Mouse (Mus musculus) lung, adult 2 months (tissue): ENCODE results near the gene Selenbp2. TPM values are rescaled to one million over a fixed set of nuclear protein-coding genes. Genes with fewer than 3 reads are reported as not detected.
A peak's percentile ranks its signal among the peaks of the same experiment; 100 is the strongest.
"Not testable (repeated sequence)": the region's sequence is repeated elsewhere in the genome, so short reads cannot be mapped to it uniquely, and the experiment has no call there.

Experiments used
- DNase-seq: peaks from one replicate; pipeline ENCODE4 v3.0.0; 2022
- H3K4me1 ChIP-seq: fragments of 200-500 bp; 2 replicates; pipeline ENCODE4 v1.6.1; 2011; ENCODE audit warnings: low read length; ENCODE audit not compliant: control insufficient read depth, insufficient read depth
- H3K4me3 ChIP-seq: fragments of 200-500 bp; replicated peaks from 2 replicates; pipeline ENCODE3; 2011; ENCODE audit warnings: low read depth, mild to moderate bottlenecking, control low read depth, low read length; ENCODE audit errors: extremely low read depth
- CTCF ChIP-seq: fragments of 200-500 bp; IDR thresholded peaks from 2 replicates; pipeline ENCODE4 v1.5.1; 2011; ENCODE audit warnings: mild to moderate bottlenecking, low read length, control low read depth; ENCODE audit not compliant: insufficient read depth
- POLR2A ChIP-seq: fragments of 200-500 bp; IDR thresholded peaks from 2 replicates; pipeline ENCODE4 v1.6.1; 2011; ENCODE audit warnings: low read depth, mild to moderate bottlenecking, control low read depth, low read length, borderline replicate concordance; ENCODE audit errors: extremely low read depth
- WGBS: fragments of 180-500 bp; shearing (Covaris S2); methylation state at CpG from one replicate; pipeline ENCODE4 v1.1.7; 2018; 5-methylcytosine and 5-hydroxymethylcytosine counted together
- polyA plus RNA-seq: library from polyadenylated mRNA; depleted of rRNA; stranded (reverse); fragments of >200 nt; gene quantifications from 2 replicates; pipeline ENCODE4 v1.2.3, GENCODE M21; 2012

The Selenbp2 gene
- polyA plus RNA-seq, 1 experiment: 16.1 TPM

DNA sequence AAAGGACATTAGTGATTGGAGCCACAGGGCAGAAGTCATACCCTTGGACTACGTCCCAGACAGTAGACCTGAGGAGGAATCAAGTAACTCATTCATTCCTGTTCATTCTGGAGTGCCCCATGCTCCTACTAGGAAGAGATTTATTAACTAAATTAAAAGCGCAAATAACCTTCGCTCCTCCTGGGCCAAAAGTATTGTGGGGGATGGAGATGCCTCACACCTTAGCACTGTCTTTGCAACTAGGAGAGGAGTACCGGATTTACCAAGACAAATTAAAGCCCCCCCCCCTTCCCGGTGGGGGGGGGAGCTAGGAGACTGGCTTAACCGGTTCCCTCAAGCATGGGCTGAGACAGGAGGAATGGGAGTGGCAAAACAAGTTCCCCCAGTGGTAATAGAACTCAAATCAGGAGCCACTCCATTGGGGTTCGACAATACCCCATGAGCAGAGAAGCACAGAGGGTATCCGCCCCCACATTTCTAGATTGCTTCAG, 14.0 kb upstream of the Selenbp2 start:
- Histone ChIP-seq H3K4me1 (no peaks in the 10 kb centered on the region), H3K4me3 (no peak overlapping the region)
- TF ChIP-seq CTCF: no peak
- TF ChIP-seq POLR2A: no peak
- peak; percentile 54 for DNase-seq
- 57% methylated on average over 8 of the region's 8 CpGs for WGBS

DNA sequence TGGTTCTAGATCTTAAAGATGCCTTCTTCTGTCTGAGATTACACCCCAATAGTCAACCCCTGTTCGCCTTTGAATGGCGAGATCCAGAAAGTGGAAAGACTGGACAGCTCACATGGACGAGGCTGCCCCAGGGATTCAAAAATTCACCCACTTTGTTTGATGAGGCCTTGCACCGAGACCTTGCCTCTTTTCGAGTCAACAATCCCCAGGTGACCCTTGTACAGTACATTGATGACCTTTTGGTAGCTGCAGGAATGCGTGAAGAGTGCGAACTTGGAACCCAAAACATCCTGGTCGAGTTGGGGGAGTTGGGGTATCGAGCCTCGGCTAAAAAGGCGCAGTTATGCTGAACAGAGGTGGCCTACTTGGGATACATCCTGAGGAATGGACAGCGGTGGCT, 13.3 kb upstream of the Selenbp2 start:
- not testable (repeated sequence) for DNase-seq, H3K4me3 ChIP-seq, H3K4me1 ChIP-seq
- WGBS: 83% methylated on average over 12 of the region's 12 CpGs

DNA sequence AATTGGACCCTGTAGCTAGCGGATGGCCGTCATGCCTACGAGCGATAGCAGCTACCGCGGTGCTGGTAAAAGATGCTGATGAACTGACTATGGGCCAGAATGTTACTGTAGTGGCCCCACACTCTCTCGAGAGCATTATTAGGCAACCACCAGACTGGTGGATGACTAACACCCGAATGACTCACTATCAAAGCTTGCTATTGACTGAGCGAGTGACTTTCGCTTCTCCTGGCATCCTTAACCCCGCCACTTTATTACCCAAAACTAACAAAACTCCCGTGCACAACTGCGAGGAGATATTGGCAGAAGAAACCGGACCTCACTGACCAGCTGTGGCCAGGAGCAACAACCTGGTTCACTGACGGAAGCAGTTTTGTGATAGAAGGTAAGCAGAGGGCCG, 12.6 kb upstream of the Selenbp2 start:
- peak; percentile 49 for DNase-seq
- WGBS: 56% methylated on average over 16 of the region's 16 CpGs
- Histone ChIP-seq H3K4me3 (no peak overlapping the region), H3K4me1 (no peaks in the 10 kb centered on the region)
- no peak for TF ChIP-seq CTCF
- TF ChIP-seq POLR2A: no peak

DNA sequence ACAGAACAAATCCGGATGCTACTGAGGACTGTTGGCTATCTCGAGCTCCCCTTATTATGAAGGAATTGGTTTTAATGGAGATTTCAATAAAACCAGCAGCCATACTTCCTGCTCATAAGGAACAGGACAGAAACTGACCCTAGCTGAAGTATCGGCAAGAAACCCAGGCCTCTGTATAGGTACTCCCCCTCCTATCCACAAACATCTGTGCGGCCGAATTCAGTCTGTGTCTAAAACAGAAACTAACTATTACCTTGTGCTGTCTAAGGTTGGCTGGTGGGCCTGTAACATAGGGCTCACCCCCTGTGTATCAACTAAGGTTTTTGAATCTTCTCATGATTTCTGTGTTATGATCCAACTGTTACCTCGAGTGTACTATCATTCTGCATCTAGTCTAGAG, 9.7 kb upstream of the Selenbp2 start:
- TF ChIP-seq POLR2A: no peak
- 75% methylated on average over 6 of the region's 6 CpGs for WGBS
- no peaks in the 10 kb centered on the region; the same call in 1 of the 2 replicates for H3K4me1 ChIP-seq
- no peak for DNase-seq
- no peak overlapping the region for H3K4me3 ChIP-seq

DNA sequence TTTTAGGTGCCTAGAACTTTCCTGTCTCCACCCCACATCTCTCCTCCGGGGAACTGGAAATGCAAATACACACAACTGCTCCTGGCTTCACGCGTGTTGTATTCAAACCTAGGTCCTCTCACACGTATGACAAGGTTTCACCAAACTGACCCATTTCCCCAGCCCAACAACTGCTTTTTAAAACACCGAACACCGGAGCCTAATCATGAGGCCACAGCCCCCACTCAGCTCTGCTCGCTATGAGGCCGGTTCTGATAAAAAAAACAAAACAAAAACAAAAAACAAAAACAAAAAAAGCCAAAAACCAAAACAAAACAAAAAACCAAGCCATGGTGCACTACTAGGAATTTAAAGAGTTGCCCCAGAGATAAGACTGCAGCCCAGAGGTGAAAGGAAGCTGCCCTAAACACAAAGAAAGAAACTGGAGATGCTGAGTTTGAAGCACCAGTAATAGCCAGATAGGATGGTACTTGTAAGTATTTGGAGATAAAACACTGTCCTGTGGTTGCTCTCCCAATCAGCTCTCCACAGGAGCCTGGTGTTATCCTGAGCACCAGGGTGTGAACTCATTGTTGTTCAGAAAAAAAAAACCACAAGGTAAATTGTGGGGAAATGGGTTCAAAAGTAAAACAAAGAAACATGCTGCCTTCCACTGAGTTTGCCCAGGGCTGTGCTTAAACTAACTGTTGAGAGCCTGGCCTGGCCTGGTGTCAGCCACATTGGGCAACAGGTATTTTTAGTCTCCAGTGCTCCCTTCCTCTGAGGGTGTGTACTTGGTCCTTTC, 7.2 kb upstream of the Selenbp2 start:
- not testable (repeated sequence) for DNase-seq, H3K4me3 ChIP-seq, H3K4me1 ChIP-seq
- WGBS: 82% methylated on average over 8 of the region's 8 CpGs

DNA sequence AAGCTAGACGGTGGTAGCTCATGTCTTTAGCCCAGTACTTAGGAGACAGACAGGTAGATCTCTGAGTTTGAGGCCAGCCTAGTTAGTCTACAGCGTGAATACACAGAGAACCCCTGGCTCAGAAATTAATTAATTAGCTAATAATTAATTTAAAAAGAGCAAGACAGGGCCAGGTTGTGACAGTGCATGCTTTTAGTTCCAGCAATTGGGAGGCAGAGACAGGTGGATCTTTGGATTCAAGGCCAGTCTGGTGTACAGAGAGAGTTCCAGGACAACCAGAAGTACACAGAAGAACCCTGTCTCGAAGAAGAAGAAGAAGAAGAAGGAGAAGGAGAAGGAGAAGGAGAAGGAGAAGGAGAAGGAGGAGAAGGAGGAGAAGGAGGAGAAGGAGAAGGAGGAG, 4.7 kb upstream of the Selenbp2 start:
- 64% methylated on average over 3 of the region's 3 CpGs for WGBS
- not testable (repeated sequence) for DNase-seq, H3K4me3 ChIP-seq, H3K4me1 ChIP-seq

DNA sequence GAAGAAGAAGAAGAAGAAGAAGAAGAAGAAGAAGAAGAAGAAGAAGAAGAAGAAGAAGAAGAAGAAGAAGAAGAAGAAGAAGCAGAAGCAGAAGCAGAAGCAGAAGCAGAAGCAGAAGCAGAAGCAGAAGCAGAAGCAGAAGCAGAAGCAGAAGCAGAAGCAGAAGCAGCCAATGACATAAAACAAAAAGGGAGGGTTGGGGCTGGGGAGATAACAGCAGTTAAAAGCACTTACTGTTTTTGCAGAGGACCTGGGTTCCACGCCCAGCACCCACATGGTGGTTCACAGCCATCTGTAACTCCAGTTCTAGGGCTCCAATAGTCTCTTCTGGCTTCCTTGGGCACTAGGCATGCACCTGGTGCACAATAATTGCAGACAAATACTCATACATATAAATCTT, 4.2 kb upstream of the Selenbp2 start:
- DNase-seq, H3K4me1 ChIP-seq: not testable (repeated sequence)
- 56% methylated on average over 1 of the region's 1 CpGs for WGBS

DNA sequence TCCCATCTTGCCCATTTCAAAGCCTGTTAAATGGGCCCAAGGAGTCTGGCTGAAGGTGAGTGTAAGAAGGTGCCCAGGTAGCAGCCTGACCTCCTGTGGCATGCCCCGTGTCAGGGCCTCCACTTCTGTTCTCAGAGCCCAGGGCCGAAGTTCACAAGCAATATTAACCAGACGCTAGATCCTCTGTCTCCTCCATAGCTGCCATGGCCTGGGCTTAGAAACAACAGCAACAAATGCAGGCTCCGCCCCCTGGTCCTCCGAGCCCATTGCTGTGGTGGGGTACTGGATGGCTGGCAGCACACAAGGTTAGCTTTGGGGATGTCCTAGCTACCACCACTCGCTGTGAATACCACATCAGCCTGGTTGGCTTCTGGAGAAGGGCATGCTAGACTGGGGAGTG, 3.2 kb upstream of the Selenbp2 start:
- H3K4me1 ChIP-seq, DNase-seq, H3K4me3 ChIP-seq: not testable (repeated sequence)
- WGBS: 67% methylated on average over 6 of the region's 6 CpGs

More for the DNA sequence above, 4.2 kb upstream of the Selenbp2 start:
- H3K4me3 ChIP-seq: not testable (repeated sequence)

DNA sequence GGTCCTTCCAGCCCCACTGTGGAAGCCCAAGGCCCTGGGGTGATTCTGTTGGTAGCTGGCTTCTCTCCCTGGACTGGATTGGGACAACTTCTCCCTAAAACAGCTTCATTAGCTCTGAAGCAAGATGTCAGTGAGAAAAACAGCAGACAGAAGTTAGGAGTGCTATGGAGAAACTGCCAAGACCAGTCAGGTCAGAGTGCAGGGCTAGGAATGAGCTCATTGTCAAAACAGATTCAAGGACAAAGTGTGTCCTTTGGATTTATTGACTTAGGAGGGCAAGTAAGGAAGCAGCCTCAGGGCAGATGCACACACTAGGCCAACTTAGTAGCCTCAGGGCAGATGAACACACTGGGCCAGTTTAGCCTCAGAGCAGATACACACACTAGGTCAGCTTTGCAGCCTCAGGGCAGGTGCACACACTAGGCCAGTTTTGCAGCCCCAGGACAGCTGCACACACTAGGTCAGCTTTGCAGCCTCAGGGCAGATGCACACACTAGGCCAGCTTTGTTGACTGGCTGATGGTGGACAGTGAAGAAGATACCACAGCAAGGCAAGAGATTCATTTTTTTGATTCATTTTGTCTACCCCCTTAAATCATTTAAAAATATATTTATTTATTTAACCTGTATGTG, 2.6 kb upstream of the Selenbp2 start:
- no peak for DNase-seq
- Histone ChIP-seq H3K4me1 (no peaks in the 10 kb centered on the region; the same call in 1 of the 2 replicates), H3K4me3 (no peak overlapping the region)
- no peak for TF ChIP-seq POLR2A
- TF ChIP-seq CTCF: no peak

DNA sequence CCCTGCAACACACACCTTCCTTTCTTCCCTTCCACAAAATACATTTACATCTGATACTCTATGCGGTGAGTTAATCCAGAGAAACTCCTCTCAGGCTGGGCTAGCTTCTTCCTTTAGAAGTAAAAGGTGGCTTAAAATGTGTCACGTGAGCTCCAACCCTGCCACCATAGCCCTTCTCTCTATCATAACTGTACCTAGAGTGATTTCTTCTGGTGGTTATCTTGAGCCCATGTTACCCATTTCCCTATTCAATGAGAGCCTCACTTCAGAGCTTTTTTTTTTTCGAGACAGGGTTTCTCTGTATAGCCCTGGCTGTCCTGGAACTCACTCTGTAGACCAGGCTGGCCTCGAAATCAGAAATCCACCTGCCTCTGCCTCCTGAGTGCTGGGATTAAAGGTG, 1.7 kb upstream of the Selenbp2 start:
- H3K4me3 ChIP-seq, H3K4me1 ChIP-seq, DNase-seq: not testable (repeated sequence)
- whole genome bisulfite sequencing: 88% methylated on average over 4 of the region's 4 CpGs

DNA sequence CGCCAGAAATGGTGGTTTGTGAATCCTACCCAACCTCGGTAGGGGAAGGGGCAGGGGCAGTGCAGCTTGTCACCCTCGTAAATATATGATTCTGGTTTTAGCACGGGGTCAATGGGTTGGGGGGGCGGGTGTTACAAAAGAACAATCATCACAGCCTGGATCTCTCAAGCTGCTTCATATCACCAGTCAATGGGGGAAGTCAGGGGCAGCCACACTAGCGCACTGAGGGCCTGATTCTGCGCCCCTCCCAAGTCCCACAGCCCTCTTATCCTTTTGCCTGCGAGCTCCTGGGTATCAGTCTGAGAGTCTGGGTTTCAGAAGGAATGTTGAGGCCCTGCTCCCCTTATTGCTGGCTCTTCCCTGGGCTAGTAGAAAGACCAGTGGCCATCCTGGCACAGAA, 518 bp downstream of the Selenbp2 start:
- not testable (repeated sequence) for H3K4me3 ChIP-seq, DNase-seq, H3K4me1 ChIP-seq
- WGBS: 25% methylated on average over 5 of the region's 8 CpGs

DNA sequence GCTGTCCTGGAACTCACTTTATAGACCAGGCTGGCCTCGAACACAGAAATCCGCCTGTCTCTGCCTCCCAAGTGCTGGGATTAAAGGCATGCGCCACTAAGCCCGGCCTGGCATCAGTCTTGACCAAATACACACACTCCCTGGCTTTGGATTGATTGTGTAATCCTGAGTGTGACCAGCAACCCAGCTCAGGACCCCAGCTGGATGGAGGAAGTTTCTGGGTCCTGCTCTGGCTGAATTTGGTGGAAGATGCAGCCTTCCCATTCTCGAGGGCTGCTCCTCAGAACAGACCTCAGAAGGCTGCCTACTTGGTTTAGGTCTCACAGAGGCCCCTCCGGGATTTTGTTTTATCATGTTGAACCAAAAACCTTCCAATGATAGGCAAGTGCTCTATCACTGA, 2.2 kb downstream of the Selenbp2 start:
- not testable (repeated sequence) for H3K4me3 ChIP-seq, H3K4me1 ChIP-seq, DNase-seq
- WGBS: 79% methylated on average over 6 of the region's 6 CpGs

DNA sequence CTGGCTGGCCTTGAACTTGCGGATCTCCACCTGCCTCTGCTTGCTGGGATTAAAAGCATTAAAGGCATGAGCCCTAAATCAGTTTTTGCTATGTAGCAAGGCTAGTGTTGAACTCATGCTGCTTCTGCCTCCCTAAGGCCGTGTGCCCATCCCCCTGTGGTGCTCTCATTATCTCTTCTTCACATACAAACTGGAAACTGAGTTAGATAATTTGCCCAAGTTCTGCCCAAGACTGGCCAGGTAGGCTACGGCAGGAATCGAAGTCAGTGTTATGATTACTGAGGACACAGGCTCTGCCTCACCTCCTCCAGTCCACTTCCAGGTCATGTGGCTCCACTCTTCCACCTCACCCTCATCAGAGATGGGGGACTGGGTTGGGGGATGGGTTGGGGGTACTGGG, 2.9 kb downstream of the Selenbp2 start:
- not testable (repeated sequence) for DNase-seq
- WGBS: 85% methylated on average over 4 of the region's 4 CpGs

DNA sequence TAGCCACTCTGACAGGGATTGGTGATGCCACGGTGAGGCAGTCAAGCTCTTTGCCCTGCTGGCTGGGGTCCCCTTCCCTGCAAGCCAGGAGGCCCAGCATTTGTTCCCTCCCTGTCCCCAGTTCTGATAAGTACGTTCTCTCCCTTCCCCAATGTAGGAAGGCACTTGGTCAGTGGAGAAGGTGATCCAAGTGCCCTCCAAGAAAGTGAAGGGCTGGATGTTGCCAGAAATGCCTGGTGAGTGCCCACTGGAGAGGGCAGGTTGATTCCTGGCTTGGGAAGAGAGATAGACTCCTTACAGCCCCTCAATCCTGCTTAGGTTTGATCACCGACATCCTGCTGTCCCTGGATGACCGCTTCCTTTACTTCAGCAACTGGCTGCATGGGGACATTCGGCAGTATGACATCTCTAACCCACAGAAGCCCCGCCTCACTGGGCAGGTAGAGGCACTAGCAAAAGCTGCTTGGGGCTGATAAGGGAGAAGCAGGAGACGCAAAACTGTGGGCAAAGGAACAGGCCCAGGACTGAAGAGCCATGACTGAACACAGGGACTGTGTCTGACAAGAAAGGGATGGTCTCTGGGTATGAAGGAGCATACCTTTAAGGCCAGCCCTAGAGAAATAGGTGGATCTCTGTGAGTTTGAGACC, 8.9 kb downstream of the Selenbp2 start:
- DNase-seq, H3K4me3 ChIP-seq, H3K4me1 ChIP-seq: not testable (repeated sequence)
- WGBS: 76% methylated on average over 7 of the region's 7 CpGs

More for the DNA sequence above, 2.9 kb downstream of the Selenbp2 start:
- H3K4me3 ChIP-seq, H3K4me1 ChIP-seq: not testable (repeated sequence)
